Mouse (Mus musculus): ENCODE data around the gene Gna11. TPM values are rescaled to one million over a fixed set of nuclear protein-coding genes. Genes with fewer than 3 reads are reported as not detected.
A peak's percentile ranks its signal among the peaks of the same experiment; 100 is the strongest.

Gna11 gene
- total RNA-seq, 2 experiments from 2014 or later: 6.4 to 25.7 TPM

DNA sequence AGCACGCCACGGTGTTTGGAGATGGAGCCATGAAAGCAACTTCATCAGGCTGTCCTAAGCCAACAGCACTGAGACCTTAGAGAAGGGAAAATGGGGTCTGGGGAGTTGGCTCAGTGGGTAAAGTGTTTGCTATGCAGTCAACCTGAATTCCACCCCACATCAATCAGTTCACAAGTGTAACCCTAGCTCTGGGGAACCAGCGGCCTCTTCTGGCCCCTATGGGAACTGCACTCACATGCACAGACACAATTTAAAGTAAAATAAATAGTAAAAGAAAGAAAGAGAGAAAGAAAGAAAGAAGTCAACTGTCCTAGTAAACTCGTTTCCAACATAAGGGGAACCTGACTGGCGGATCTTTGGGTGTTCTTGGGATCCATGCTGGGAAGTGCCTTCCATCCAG is 31.2 kb downstream of the Gna11 start:
- ATAC-seq (replicated peaks; ENCODE audit: poor library complexity, severe bottlenecking): no peak

DNA sequence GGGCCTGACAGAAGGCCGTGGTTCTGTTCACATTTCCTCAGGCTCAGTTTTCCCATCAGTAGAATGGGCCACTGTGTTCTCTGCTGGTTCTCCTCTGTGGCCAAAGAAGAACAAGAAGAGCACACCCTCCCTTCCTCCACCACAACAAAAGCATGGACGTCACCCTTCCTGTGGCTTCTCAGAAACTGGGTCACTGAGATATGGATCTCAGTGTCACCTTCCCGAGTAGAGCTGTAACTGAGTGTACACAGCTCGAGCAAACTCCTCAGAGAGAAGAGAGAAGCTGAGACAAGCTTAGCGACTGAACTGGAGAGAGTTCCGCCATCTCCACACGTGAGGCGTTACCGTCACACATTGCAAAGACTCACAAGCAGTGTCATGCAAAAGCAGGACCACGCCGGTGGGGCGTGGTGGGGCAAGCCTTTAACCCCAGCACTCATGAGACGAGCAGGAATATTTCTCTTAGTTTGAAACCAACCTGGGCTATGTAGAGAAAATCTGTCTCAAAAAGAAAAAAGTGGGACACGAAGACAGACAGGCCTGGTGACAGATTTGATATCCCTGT is 34.7 kb downstream of the Gna11 start:
- no peak for ATAC-seq (replicated peaks; ENCODE audit: poor library complexity, severe bottlenecking)

DNA sequence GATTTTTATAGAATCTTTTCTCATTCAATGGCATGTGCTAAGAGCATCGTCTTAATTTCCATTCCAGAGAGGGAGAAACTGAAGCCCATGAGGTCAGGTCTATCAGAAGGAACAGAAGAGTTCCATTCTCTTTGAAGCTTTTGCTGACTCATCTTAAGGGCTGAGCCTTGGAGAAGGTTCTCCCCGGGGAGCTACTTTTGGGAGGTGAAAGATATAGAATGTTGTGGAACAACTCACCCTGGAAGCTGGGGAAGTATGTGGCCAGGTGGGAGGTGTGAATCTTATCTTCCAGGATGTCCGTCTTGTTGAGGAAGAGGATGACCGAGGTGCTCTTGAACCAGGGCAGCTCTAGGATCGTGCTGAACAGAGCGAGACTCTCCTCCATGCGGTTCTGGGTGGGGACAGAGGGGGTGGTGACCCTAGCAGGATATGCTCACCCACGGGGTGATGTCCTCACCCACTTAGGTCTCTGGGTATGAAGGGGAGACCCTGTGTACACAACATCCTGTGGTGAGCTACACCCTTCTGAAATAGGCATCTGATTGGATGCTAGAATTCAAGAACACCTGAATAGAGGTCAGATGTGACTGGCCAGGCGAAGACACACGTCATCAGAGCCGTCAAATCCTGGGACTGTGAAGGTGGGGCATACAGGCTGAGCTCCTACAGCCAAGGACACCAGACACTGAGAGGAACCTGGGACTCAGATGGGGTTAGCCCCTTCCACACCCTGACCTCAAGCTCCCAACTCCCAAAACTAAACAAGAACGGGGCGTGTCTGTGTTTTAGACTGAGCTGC is 37.1 kb downstream of the Gna11 start:
- no peak for ATAC-seq (replicated peaks; ENCODE audit: poor library complexity, severe bottlenecking)

DNA sequence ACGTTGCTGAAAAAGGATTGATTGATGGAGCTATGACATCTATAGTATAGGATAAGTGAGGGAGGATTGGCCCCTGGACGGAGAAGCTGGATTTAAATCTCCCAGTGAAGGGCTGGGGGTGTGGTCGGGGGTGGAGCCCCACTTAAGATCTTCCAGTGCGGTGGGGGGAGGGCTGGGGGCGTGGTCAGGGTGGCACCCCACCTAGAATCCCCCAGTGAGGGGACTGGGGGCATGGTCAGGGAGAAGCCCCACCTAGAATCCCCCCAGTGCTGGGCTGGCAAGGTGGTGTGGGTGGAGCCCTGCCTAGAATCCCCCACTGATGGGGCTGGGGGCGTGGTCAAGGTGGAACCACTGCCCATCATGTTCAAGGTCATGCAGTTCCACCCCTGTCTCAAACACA is 37.9 kb downstream of the Gna11 start:
- no peak for ATAC-seq (replicated peaks; ENCODE audit: poor library complexity, severe bottlenecking)

DNA sequence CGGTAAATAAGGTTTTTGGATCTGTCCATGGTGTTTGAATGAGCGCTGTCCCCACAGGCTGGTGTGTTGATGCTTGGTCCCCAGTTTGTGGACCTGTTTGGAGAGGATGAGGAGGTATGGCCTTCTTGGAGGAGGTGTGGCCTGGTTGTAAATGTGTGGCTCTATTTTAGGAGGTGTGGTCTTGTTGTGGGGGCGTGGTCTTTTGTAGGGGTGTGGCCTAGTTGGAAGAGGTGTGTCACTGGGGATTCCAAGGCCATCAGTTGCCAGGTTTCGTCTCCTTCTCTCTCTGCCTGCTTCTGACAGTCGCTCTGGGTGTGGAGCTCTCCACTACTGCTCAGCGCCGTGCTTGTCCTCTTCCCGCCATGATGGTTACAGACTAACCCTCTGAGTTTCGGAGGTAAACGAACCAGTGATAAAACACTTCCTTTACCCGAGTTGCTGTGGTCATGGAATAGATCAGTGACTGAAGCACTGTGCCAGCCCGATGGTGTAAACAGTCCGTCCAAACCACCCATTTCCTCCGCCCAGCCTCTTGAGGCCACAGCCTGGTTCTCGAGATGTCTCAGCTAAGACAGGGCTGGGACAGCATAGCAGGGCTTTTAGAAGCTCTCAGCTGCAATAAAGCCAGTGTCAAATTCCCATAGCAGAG is 39.9 kb downstream of the Gna11 start:
- no peak for ATAC-seq (replicated peaks; ENCODE audit: poor library complexity, severe bottlenecking)

DNA sequence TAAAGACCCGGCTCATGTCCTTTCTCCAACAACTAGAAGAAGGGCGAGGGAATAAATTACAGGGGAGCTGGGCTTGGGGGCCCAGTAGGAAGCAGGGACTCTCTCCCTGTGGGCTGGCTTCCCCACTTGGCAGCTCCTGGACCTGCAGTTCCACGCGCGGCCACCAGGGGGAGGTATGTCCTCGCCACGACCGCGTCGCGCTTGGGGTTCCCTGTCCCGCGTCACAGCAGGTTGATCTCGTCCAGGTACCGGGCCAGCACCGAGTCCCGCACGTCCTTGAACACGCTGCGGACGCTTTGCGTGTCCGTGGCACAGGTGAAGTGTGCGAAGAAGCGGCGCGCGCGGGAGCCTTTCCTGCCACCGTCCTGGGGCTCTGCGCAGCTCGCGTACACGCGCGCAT is 42.3 kb downstream of the Gna11 start:
- ATAC-seq (replicated peaks; ENCODE audit: poor library complexity, severe bottlenecking): peak; percentile 52

DNA sequence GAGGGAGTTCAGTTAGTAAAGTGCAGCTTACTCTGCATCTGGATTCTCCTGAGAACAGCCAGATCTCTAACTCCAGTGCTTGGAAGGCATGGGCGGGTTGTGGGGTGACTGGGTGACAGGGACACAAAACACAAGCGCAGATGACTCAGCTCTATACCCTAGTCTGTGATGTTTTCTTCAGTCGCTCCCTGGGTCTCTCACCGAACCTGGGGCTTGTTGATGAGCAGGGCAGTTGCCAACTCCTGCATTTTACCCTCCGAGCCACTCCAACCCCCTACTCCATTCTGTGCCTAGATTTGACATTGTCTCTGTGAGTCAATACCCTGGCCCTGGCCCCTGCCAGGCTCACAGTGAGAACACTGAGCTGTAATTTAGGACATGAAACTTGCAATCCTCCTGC is 43.1 kb downstream of the Gna11 start:
- no peak for ATAC-seq (replicated peaks; ENCODE audit: poor library complexity, severe bottlenecking)

DNA sequence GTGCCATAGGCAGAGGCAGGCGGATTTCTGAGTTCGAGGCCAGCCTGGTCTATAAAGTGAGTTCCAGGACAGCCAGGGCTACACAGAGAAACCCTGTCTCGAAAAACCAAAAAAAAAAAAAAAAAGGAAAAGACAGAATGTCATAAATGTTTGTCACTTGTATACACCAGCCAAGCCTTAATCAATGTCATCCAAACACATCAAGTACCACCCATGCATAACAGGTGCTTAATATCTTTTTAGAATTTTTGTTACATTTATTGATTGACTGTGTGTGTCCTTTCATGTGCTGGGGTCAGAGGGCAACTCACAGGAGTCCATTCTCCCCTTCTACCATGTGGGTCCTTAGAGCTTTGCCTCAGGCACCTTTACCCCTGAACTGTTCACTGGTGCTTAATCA is 45.0 kb downstream of the Gna11 start, which contains the start of gene S1pr4:
TSS of gene S1pr4 (minus strand) at position 101 of the 400 bp plus-strand sequence.
- no peak for ATAC-seq (replicated peaks; ENCODE audit: poor library complexity, severe bottlenecking)

DNA sequence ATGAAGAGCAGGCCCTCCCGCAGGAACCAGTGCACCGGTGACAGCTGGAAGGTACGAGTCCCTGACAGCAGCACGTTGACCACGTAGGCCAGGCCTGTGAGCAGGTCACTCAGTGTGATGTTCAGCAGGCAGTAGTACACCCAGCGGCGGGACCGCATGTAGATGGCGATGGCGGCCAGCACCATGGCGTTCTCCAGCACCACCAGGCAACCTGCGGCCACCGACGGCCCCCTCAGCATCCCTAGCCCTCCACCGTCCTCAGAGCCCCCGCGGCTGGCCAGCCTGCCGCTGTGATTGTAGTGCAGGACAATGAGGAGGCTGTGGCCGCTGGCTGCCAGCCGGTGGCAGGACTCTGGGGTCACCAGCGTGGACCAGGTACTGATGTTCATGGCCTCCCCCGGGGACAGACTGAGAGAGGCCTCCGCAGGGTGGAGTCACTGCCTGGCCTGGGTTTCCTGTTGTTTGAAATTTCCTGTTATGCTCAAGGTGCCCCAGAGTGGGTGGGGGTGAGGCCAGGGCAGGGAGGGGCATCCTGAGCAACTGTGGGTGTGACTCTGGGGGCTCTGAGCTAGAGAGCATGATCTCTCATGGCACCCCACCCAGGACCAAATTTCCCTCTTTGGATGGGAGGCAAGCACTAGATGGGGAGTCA is 45.6 kb downstream of the Gna11 start:
- peak; percentile 20 for ATAC-seq (replicated peaks; ENCODE audit: poor library complexity, severe bottlenecking)

DNA sequence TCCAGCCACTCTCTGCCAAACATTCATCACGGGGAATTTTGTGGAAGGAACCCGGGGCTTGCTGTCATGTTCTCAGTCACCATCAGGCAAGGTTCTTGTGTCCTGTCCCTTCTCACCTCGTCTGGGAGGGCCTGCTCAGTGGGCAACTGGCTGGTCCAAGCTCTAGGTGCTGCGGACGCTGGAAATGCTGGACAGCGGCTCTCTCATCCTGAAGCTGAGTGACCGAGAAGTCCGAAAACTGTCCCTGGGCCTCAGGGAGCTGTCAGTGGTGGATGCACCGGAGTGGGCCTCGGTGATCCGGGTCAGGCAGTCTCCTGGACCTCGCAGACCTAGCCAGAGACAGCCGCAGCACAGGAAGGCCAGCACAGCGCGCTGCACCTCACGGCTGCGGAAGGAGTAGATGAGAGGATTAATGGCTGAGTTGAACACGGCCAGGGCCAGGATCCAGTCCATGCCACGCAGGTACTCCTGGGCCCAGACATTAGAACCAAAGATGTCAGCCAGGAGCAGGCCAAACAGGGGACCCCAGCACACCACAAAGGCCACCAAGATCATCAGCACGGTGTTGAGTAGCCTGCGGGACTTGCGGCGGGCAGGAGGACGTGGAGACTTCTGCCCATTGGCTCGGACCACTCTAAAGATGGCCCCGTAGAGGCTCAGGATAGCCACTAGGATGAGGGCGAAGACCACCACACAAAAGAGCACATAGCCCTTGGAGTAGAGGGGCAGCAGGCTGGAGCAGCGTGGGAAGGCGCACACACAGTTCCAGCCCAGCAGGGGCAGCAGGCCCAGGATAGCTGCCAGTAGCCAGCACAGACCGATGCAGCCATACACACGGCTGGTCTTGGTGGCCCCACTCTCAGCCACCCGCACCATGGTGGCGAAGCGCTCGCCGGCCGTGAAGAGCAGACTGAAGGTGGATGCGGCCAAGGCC is 46.4 kb downstream of the Gna11 start:
- peak; percentile 12; the same call in 1 of the 2 replicates for ATAC-seq (replicated peaks; ENCODE audit: poor library complexity, severe bottlenecking)

DNA sequence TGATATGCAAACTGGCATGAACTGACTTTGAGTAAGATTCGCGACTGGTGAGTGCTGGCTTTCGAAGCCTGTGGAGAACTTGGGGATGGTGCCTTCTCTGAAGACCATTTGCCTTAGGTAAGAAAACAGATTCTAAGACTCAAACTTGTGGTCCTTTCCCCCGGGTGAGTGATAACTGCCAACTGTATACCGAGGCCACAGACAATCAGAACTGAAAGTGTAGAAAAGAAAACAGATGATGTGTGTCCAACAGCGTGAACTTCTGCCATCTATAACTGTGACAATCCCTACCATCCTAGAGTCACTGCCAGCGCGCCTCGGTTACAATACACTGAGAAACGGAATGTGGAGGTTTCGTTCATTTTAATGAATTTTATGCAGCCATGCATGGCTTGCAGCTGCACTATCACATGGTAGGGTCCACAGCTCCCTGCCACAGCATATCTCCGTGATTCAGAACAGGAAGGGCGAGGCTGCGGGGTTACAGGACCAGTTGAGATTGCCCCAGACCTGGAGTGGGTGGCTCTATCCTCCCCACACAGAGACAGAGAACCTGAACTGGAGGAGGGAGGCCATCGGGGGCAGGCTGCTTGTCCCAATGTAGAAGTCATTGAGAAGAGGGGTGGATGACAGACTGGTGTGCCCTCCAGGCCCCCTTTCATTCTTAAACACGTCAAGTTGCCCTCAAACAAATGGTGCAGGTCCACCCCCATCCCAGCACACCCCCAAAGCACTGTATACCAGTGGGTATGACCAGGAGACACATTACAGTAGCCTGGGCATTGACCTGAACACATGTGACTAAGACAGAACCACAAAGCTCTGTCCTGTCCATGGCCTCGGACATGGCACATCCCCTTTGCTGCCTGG is 47.4 kb downstream of the Gna11 start:
- ATAC-seq (replicated peaks; ENCODE audit: poor library complexity, severe bottlenecking): peak; percentile 26

DNA sequence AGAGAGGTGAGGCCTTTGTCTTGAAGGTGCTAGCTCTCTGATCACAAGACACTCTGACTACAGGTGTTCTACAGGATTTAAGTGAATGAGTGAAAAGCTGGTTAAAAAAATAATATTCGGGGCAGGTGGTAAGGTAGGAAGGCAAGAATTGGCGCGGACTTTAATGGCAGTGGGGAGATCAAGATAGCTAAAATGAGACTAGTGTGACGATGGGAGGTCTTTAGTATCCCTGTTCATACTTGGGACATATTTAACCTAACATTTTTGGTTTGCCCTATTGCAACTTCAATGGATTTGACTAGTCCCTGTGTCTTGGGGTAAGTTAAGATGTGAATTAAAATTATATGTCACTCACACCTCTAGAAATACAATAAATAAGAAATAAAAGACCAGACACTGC is 48.0 kb downstream of the Gna11 start:
- ATAC-seq (replicated peaks; ENCODE audit: poor library complexity, severe bottlenecking): no peak

DNA sequence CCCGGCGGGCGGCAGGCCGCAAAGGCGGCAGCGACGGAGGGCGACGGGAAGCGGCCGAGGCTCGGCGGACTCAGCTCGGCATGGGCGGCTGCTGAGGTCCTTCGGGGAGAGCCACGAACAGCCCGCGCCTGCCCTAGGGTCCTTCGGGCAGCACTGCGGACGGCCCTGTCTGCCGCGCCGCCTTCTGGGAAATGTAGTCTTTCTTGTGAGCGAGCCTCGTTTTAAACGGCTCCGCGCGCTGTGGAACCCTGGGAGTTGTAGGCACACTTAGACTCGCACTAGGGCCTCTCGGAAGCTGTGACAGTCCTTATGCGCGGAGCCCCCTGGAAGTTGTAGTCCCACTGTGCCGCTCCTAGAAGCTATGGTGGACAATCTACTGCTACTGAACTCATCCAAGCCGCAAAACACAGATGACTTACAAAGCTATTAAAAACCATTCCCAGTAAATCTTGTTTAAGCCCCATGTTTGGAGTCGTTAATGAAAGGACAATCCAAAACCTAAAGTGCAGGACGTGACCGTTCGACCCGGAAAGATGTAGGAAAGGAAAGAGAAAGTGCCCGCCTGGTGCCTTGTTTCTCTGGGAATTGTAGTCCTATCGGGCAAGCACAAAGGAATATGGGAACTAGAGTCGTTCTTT is 48.6 kb downstream of the Gna11 start, which contains the start of gene Ncln:
TSS of gene Ncln (minus strand) at position 129 of the 638 bp plus-strand sequence.
- peak; percentile 63 for ATAC-seq (replicated peaks; ENCODE audit: poor library complexity, severe bottlenecking)

DNA sequence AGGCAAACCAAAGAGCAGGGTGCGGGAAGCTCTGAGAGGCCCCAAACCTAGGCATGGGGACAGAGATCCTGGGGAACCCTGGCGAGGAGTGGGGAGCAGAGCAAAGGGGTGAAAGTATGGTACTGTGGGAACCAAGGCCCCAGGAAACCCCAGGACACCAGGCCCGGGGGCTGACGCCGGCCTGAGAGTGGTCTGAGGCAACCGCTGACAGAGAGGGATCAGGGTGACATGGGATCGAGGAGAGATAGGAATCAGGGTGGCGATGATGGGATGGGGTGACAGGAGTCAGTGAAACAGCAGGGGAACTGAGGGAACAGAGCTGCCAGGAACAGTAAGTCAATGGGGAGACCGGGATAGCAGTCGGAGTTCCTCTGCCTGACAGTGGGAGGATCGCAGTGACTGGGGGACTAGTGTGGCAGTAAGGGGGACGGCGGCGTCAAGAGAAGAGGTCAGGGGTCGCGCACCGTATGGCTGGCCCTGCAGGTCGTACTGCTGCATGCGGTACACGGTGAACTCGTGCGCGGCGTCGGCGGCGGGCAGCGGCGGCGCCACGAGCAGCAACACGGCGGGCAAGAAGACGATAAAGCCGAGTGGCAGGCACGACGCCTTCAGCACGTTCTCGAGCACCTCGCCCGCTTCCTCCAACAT is 49.2 kb downstream of the Gna11 start:
- no peak for ATAC-seq (replicated peaks; ENCODE audit: poor library complexity, severe bottlenecking)

DNA sequence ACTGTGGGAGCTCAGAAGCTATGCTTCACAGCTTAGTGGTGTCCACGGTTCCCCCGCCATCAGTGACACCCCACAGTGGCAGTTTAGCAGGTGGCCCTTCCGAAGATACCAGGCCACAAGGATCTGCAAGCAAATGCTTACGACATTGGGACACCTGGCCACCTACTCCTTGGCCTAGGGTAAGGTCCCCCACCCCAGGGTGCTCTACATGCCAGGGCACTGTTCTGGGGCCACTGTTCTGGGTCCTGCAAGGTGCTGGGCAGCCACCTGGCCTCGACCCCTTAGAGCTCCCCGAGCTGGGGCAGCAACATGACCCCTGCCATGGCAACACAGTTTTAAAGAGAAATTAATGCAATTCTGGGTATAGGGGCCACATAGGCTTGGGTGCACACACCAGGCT is 49.8 kb downstream of the Gna11 start:
- ATAC-seq (replicated peaks; ENCODE audit: poor library complexity, severe bottlenecking): no peak

DNA sequence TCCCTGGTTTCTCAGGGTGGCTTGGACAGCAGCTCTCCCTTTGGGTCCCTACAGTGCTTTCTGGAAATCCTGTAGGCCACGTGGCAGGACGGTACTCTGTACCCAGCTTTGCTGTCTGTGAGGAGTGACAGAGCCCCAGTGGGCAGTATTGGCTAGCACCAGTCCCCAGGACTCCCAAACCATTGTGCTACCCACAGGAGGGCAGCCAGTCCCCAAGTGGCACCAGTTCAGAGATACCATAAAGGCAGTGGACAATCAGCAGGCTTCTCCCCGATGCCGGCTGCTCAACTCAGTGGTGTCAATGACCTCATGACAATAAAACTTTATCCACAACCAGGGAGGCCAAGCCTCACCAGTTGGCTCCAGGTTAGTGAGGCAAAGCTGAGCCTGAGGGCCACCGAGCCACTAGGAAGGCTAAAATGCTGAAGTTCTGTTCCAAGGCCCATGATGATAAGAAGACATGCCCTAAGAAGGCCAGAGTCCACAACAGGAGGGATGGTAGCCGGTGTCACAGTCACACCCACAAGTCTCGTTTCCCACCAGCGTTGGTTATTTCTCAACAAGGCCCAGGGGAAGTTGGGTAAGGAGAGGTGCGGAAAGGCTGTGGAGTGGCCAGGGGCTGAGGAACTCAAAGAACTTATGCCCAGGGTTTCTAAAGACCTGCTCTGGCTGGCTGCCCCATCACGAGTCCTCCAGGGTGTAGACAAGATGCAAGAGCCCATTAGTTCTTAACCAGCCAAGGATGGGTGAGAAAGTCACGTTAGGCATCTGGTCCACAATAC is 50.5 kb downstream of the Gna11 start:
- ATAC-seq (replicated peaks; ENCODE audit: poor library complexity, severe bottlenecking): peak; percentile 53

DNA sequence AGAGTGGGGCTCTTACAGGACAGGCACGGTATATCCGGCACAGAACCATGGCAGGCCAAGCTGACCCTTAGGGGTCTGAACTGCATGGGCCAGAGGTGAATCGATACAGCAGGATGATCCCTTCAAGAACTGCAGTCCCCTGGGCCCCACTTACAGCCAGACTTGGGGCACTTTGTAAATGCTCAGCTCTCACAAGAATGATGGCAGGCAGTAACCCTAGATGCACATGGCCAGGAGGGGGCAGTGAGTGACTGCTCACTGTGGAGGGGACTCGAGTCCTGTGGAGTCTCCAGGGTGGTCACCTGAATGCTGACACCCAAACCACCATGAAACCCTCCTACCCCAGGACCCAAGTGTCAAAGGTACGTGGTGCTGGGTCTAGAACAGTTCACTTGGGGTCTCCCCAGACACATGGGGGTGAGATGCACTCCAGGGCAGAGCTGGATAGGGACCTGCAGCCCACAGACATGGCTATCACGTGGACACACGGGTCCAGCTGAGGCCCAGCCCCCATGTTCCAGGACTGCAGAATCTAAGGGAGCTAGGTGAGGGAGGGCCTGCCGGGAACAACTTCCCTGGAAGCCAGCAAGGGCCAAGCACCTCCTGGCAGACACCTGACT is 51.3 kb downstream of the Gna11 start:
- no peak for ATAC-seq (replicated peaks; ENCODE audit: poor library complexity, severe bottlenecking)

Measured in granulocyte monocyte progenitor cell, adult 5-6 weeks (primary cell).